Mouse (Mus musculus) cerebral cortex, adult 2 months (tissue): ENCODE measurements around the gene Gm20388.

Experiments used
- WGBS: fragments of 180-500 bp; shearing (Covaris S2); methylation state at CpG from one replicate; pipeline ENCODE4 v1.1.7; 2018; 5-methylcytosine and 5-hydroxymethylcytosine counted together

Gm20388 gene

GRCm38 (mm10) chr8:123700399-123701070, 3789.9 kb downstream of the Gm20388 start:
- 74% methylated on average over 12 of the region's 12 CpGs for WGBS

GRCm38 (mm10) chr8:123701952-123702587, 3791.4 kb downstream of the Gm20388 start:
- WGBS, result 44% methylated on average over 15 of the region's 15 CpGs

- WGBS, result 55% methylated on average over 5 of the region's 5 CpGs
These were observed 3794.7 kb downstream of the Gm20388 start for GRCm38 (mm10) chr8:123705376-123705775.

GRCm38 (mm10) chr8:123707137-123707536, 3796.5 kb downstream of the Gm20388 start:
- 61% methylated on average over 16 of the region's 16 CpGs for WGBS

GRCm38 (mm10) chr8:123708729-123709128, 3798.1 kb downstream of the Gm20388 start:
- WGBS, result 71% methylated on average over 8 of the region's 8 CpGs

GRCm38 (mm10) chr8:123710335-123710734, 3799.7 kb downstream of the Gm20388 start:
- 86% methylated on average over 5 of the region's 5 CpGs for WGBS

GRCm38 (mm10) chr8:123714451-123714850, 3803.8 kb downstream of the Gm20388 start:
- 77% methylated on average over 5 of the region's 5 CpGs for WGBS

- WGBS, result 71% methylated on average over 13 of the region's 13 CpGs
These were observed 3805.4 kb downstream of the Gm20388 start for GRCm38 (mm10) chr8:123715916-123716592.

GRCm38 (mm10) chr8:123717104-123717503, 3806.5 kb downstream of the Gm20388 start:
- WGBS, result 85% methylated on average over 2 of the region's 2 CpGs

GRCm38 (mm10) chr8:123717516-123718490, 3807.2 kb downstream of the Gm20388 start:
- WGBS, result 87% methylated on average over 15 of the region's 15 CpGs

- WGBS, result 69% methylated on average over 2 of the region's 2 CpGs
These were observed 3808.1 kb downstream of the Gm20388 start for GRCm38 (mm10) chr8:123718752-123719151.

- WGBS, result 90% methylated on average over 6 of the region's 6 CpGs
These were observed 3808.6 kb downstream of the Gm20388 start for GRCm38 (mm10) chr8:123719280-123719679.

- 63% methylated on average over 5 of the region's 5 CpGs for WGBS
These were observed 3809.2 kb downstream of the Gm20388 start for GRCm38 (mm10) chr8:123719811-123720210.

- WGBS, result 30% methylated on average over 12 of the region's 12 CpGs
These were observed 3809.9 kb downstream of the Gm20388 start for GRCm38 (mm10) chr8:123720471-123721001.

- 93% methylated on average over 5 of the region's 5 CpGs for WGBS
These were observed 3811.6 kb downstream of the Gm20388 start for GRCm38 (mm10) chr8:123722245-123722644.

- WGBS, result 57% methylated on average over 10 of the region's 10 CpGs
These were observed 3814.1 kb downstream of the Gm20388 start for GRCm38 (mm10) chr8:123724752-123725151.

- WGBS, result 37% methylated on average over 7 of the region's 7 CpGs
These were observed 3814.6 kb downstream of the Gm20388 start for GRCm38 (mm10) chr8:123725261-123725660.

- 59% methylated on average over 6 of the region's 6 CpGs for WGBS
These were observed 3816.1 kb downstream of the Gm20388 start for GRCm38 (mm10) chr8:123726759-123727158.

- 11% methylated on average over 20 of the region's 20 CpGs for WGBS
These were observed 3818.6 kb downstream of the Gm20388 start for GRCm38 (mm10) chr8:123729055-123729785.

- WGBS, result 24% methylated on average over 13 of the region's 13 CpGs
These were observed 3819.3 kb downstream of the Gm20388 start for GRCm38 (mm10) chr8:123729786-123730411.
